Mouse (Mus musculus): ENCODE measurements around the gene Ccl24.

GRCm38 (mm10) chr5:135544032-135544558 is 28.8 kb downstream of the Ccl24 start:
- TF ChIP-seq POLR2A (IDR thresholded peaks at IDR 0.05; ENCODE audit: borderline replicate concordance, control insufficient read depth, low read depth, low read length) (no peak), CTCF (IDR thresholded peaks at IDR 0.05; ENCODE audit: control insufficient read depth, insufficient read depth, low read length) (no peak)

Measured in bone marrow, adult 2 months (tissue).